Mouse (Mus musculus) intestine, embryonic 15.5 days (tissue): ENCODE measurements around the gene Vmn1r18. TPM values are rescaled to one million over a fixed set of nuclear protein-coding genes. Genes with fewer than 3 reads are reported as not detected.
"Not testable (repeated sequence)": the region's sequence is repeated elsewhere in the genome, so short reads cannot be mapped to it uniquely, and the experiment has no call there.

Experiments
- ATAC-seq: fragments of 200-750 bp; cut with Nextera tagmentation; 2 replicates; pipeline ENCODE4 v1.8.0; 2017; ENCODE audit warnings: moderate TSS enrichment, moderate library complexity
- H3K27ac ChIP-seq: fragments of 300-500 bp; sonication (generic); 2 replicates; pipeline ENCODE4 v1.5.1; 2015; ENCODE audit warnings: mild to moderate bottlenecking, inconsistent platforms
- H3K27me3 ChIP-seq: fragments of 300-500 bp; sonication (generic); replicated peaks from 2 replicates; pipeline ENCODE4 v1.6.1; 2015; ENCODE audit warnings: inconsistent platforms
- H3K36me3 ChIP-seq: fragments of 300-500 bp; sonication (generic); 2 replicates; pipeline ENCODE4 v1.6.1; 2015; ENCODE audit warnings: inconsistent platforms
- H3K4me1 ChIP-seq: fragments of 300-500 bp; sonication (generic); replicated peaks from 2 replicates; pipeline ENCODE4 v1.6.1; 2015; ENCODE audit warnings: inconsistent platforms
- H3K4me2 ChIP-seq: fragments of 300-500 bp; sonication (generic); replicated peaks from 2 replicates; pipeline ENCODE4 v1.6.1; 2015; ENCODE audit warnings: mild to moderate bottlenecking, inconsistent platforms
- H3K4me3 ChIP-seq: fragments of 300-500 bp; sonication (generic); replicated peaks from 2 replicates; pipeline ENCODE4 v1.5.1; 2015; ENCODE audit warnings: inconsistent platforms
- H3K9ac ChIP-seq: fragments of 300-500 bp; sonication (generic); 2 replicates; pipeline ENCODE4 v1.6.1; 2015; ENCODE audit warnings: inconsistent platforms
- H3K9me3 ChIP-seq: fragments of 300-500 bp; sonication (generic); 2 replicates; pipeline ENCODE4 v1.6.1; 2016; ENCODE audit warnings: inconsistent platforms
- WGBS: fragments of 180-500 bp; shearing (Covaris S2); methylation state at CpG from one replicate; pipeline ENCODE4 v1.1.7; 2015; 5-methylcytosine and 5-hydroxymethylcytosine counted together
- polyA plus RNA-seq: library from polyadenylated mRNA; unstranded; fragments of >200 nt; fragmentation: Nextera tagmentation; extraction: Ambion mirVana; gene quantifications from 2 replicates; pipeline ENCODE4 v1.2.1, GENCODE M21; 2015

The Vmn1r18 gene
- polyA plus RNA-seq = not detected in 2 replicates

DNA sequence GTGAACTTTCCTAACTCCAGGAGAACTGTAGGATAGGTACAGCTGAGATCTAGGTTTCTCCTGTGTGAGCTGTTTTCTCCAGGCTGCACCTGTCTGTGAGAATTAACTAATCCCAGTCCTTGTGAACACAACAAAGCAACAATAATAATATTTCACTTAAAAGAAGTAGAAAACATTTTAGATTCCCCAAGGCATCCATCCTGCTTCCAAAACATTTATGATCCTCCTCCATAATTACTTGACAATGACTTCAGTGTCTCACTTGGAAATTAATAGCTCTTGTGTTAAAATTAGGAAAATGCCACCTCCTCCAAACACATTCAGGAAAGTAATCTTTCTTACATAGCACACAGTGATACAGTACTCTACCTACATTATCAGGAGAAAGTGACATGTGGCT, at the start of gene Vmn1r18:
Gene Vmn1r18 (minus strand): TSS at position 101 of the 400 bp plus-strand sequence.
- H3K9ac ChIP-seq = no peak within 1 kb of the TSS

GRCm38 (mm10) chr6:57431196-57431595, 35.6 kb upstream of the Vmn1r18 start:
- Histone ChIP-seq H3K4me3 (no peak overlapping the region), H3K9me3 (no peaks in the 10 kb centered on the region), H3K9ac (no peak overlapping the region), H3K4me1 (no peaks in the 10 kb centered on the region), H3K27me3 (no peaks in the 10 kb centered on the region), H3K36me3 (no peaks in the 10 kb centered on the region), H3K4me2 (no peak overlapping the region), H3K27ac (no peak overlapping the region)
- 82% methylated on average over 1 of the region's 1 CpGs for WGBS
- ATAC-seq = no peak

More for the DNA sequence above, at the start of gene Vmn1r18:
- H3K4me2 ChIP-seq = no peak within 1 kb of the TSS
- no peaks in the 10 kb centered on the region for H3K9me3 ChIP-seq
- H3K27me3 ChIP-seq = no peaks in the 10 kb centered on the region
- no peaks in the 10 kb centered on the region for H3K36me3 ChIP-seq
- H3K4me1 ChIP-seq = no peaks in the 10 kb centered on the region
- no peak for ATAC-seq
- H3K4me3 ChIP-seq = no peak within 1 kb of the TSS
- H3K27ac ChIP-seq = no peak within 1 kb of the TSS

GRCm38 (mm10) chr6:57428630-57429029, 33.0 kb upstream of the Vmn1r18 start, which contains the start of gene Vmn1r20:
Gene Vmn1r20 (plus strand): TSS chr6:57428930.
- H3K27ac ChIP-seq = no peak within 1 kb of the TSS
- H3K36me3 ChIP-seq = no peaks in the 10 kb centered on the region
- no peaks in the 10 kb centered on the region for H3K9me3 ChIP-seq
- no peaks in the 10 kb centered on the region for H3K4me1 ChIP-seq
- 63% methylated on average over 1 of the region's 1 CpGs for WGBS
- no peak within 1 kb of the TSS for H3K9ac ChIP-seq
- no peak within 1 kb of the TSS for H3K4me3 ChIP-seq
- no peak for ATAC-seq
- H3K4me2 ChIP-seq = no peak within 1 kb of the TSS
- no peaks in the 10 kb centered on the region for H3K27me3 ChIP-seq

GRCm38 (mm10) chr6:57403480-57403879, 7.9 kb upstream of the Vmn1r18 start, which contains the start of gene Vmn1r19:
Gene Vmn1r19 (plus strand): TSS chr6:57403780.
- H3K4me3 ChIP-seq, H3K9ac ChIP-seq, H3K27me3 ChIP-seq, H3K4me1 ChIP-seq, H3K9me3 ChIP-seq, ATAC-seq, H3K4me2 ChIP-seq, H3K36me3 ChIP-seq, H3K27ac ChIP-seq: not testable (repeated sequence)
- 66% methylated on average over 3 of the region's 3 CpGs for WGBS

GRCm38 (mm10) chr6:57367496-57367895, 28.1 kb downstream of the Vmn1r18 start:
- Histone ChIP-seq H3K27me3 (no peaks in the 10 kb centered on the region), H3K4me1 (no peaks in the 10 kb centered on the region), H3K9ac (no peak overlapping the region), H3K36me3 (no peaks in the 10 kb centered on the region), H3K9me3 (no peaks in the 10 kb centered on the region), H3K4me3 (no peak overlapping the region), H3K27ac (no peak overlapping the region), H3K4me2 (no peak overlapping the region)
- ATAC-seq = no peak
- whole genome bisulfite sequencing = 80% methylated on average over 1 of the region's 1 CpGs

GRCm38 (mm10) chr6:57365866-57366265, 29.7 kb downstream of the Vmn1r18 start:
- H3K27me3 ChIP-seq, H3K27ac ChIP-seq, H3K4me2 ChIP-seq, H3K4me3 ChIP-seq, ATAC-seq, H3K36me3 ChIP-seq, H3K9me3 ChIP-seq, H3K9ac ChIP-seq, H3K4me1 ChIP-seq: not testable (repeated sequence)
- 92% methylated on average over 1 of the region's 1 CpGs for WGBS

- Histone ChIP-seq H3K36me3 (no peaks in the 10 kb centered on the region), H3K4me2 (no peak within 1 kb of the TSS), H3K27ac (no peak within 1 kb of the TSS), H3K27me3 (no peaks in the 10 kb centered on the region), H3K4me1 (no peaks in the 10 kb centered on the region), H3K9me3 (no peaks in the 10 kb centered on the region), H3K9ac (no peak within 1 kb of the TSS), H3K4me3 (no peak within 1 kb of the TSS)
- ATAC-seq = no peak
- 87% methylated on average over 1 of the region's 1 CpGs for WGBS
Measured at GRCm38 (mm10) chr6:57363627-57364026, 32.0 kb downstream of the Vmn1r18 start, which contains the start of gene Vmn1r17. Gene Vmn1r17 (minus strand): TSS chr6:57363727.

DNA sequence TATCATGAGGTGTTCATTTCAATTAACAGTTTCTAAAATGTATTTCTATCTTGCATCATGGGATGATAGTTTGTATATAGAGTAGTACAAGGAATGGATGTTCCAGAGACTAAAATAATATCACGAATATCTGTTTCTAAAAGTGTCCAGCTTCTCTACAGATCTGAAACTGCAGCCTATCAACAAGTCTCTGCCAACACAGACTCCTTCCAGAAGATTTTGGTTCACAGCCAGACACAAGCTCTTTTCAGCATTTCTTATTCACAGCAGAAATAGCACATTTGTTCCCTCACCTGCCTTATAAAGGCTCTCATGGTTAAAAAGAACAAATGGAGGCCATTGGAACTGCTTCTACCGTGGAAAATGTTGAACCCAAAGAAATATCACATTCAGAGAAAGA, 38.7 kb downstream of the Vmn1r18 start:
- H3K36me3 ChIP-seq = no peaks in the 10 kb centered on the region
- WGBS = 83% methylated on average over 2 of the region's 2 CpGs
- no peak overlapping the region for H3K4me2 ChIP-seq
- no peak overlapping the region for H3K9ac ChIP-seq
- H3K27me3 ChIP-seq = no peaks in the 10 kb centered on the region
- ATAC-seq = no peak
- H3K4me3 ChIP-seq = no peak overlapping the region
- H3K4me1 ChIP-seq = no peaks in the 10 kb centered on the region
- no peak overlapping the region for H3K27ac ChIP-seq
- H3K9me3 ChIP-seq = no peaks in the 10 kb centered on the region

DNA sequence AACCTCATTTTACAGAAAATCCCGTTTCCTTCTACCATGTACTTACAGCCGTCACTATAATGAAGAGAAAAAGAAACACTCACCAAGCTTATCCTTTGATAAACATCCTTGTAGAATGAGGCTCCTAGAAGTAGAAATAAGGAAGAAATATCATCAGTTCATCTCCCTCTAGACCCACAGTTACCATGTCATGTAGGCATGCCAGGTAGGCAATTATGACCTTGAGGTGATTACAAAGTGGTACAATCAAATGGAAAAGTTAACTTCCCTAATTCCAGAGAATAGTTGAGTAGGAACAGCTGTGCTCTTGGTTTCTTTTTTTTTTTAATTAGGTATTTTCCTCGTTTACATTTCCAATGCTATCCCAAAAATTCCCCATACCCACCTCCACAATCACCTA, 66.2 kb downstream of the Vmn1r18 start, which contains the start of gene Vmn1r16:
Gene Vmn1r16 (minus strand): TSS at position 101 of the 400 bp plus-strand sequence.
- Histone ChIP-seq H3K36me3 (no peaks in the 10 kb centered on the region), H3K4me2 (no peak within 1 kb of the TSS), H3K9me3 (no peaks in the 10 kb centered on the region), H3K4me1 (no peaks in the 10 kb centered on the region), H3K9ac (no peak within 1 kb of the TSS), H3K27ac (no peak within 1 kb of the TSS), H3K27me3 (no peaks in the 10 kb centered on the region), H3K4me3 (no peak within 1 kb of the TSS)
- 76% methylated on average over 3 of the region's 3 CpGs for WGBS
- no peak for ATAC-seq

Other genes with a start within 250 kb of the Vmn1r18 start
- gene Vmn1r12, start 238.9 kb downstream of the Vmn1r18 start, polyA plus RNA-seq = not detected in 2 replicates
- gene Vmn1r13, start 192.5 kb downstream of the Vmn1r18 start, polyA plus RNA-seq = not detected in 2 replicates
- gene Vmn1r14, start 164.1 kb downstream of the Vmn1r18 start, polyA plus RNA-seq = not detected in 2 replicates
- gene Vmn1r15, start 137.8 kb downstream of the Vmn1r18 start, polyA plus RNA-seq = not detected in 2 replicates
- gene Vmn1r16, start 66.3 kb downstream of the Vmn1r18 start, polyA plus RNA-seq = not detected in 2 replicates
- gene Vmn1r17, start 32.1 kb downstream of the Vmn1r18 start, polyA plus RNA-seq = not detected in 2 replicates
- not detected in 2 replicates for gene Vmn1r19, start 8.0 kb upstream of the Vmn1r18 start, polyA plus RNA-seq
- gene Vmn1r20, start 33.1 kb upstream of the Vmn1r18 start, polyA plus RNA-seq = not detected in 2 replicates
- gene Ppm1k, start 139.7 kb upstream of the Vmn1r18 start, polyA plus RNA-seq = 4.1 and 4.4 TPM in 2 replicates
- 1.8 and 2.6 TPM in 2 replicates for gene Herc6, start 185.2 kb upstream of the Vmn1r18 start, polyA plus RNA-seq